Mouse (Mus musculus) hindbrain, postnatal 0 days (tissue): ENCODE measurements around the gene Tmbim1. TPM values are rescaled to one million over a fixed set of nuclear protein-coding genes. Genes with fewer than 3 reads are reported as not detected.
"Not testable (repeated sequence)": the region's sequence is repeated elsewhere in the genome, so short reads cannot be mapped to it uniquely, and the experiment has no call there.

Source experiments
- ATAC-seq: fragments of 200-750 bp; cut with Nextera tagmentation; 2 replicates; pipeline ENCODE4 v1.8.0; 2017; ENCODE audit warnings: mild to moderate bottlenecking, moderate TSS enrichment, moderate library complexity
- DNase-seq: peaks from one replicate; pipeline ENCODE4 v3.0.0-alpha.2; 2015; ENCODE audit warnings: low spot score
- H3K27ac ChIP-seq: fragments of 300-500 bp; sonication (generic); 2 replicates; pipeline ENCODE4 v1.5.1; 2014; ENCODE audit warnings: mild to moderate bottlenecking
- H3K27me3 ChIP-seq: fragments of 300-500 bp; sonication (generic); 2 replicates; pipeline ENCODE4 v1.6.1; 2014; ENCODE audit warnings: low read length, mixed read lengths; ENCODE audit not compliant: insufficient read depth
- H3K36me3 ChIP-seq: fragments of 300-500 bp; sonication (generic); 2 replicates; pipeline ENCODE4 v1.6.1; 2014; ENCODE audit warnings: low read length, mixed read lengths; ENCODE audit not compliant: insufficient read depth
- H3K4me1 ChIP-seq: fragments of 300-500 bp; sonication (generic); 2 replicates; pipeline ENCODE4 v1.6.1; 2014; ENCODE audit warnings: antibody characterized with exemption, low read length, mixed read lengths; ENCODE audit not compliant: insufficient read depth
- H3K4me2 ChIP-seq: fragments of 300-500 bp; sonication (generic); 2 replicates; pipeline ENCODE4 v1.6.1; 2014; ENCODE audit warnings: low read depth, mild to moderate bottlenecking, low read length, moderate library complexity, mixed read lengths
- H3K4me3 ChIP-seq: fragments of 300-500 bp; sonication (generic); 2 replicates; pipeline ENCODE4 v1.5.1; 2014; ENCODE audit warnings: low read length
- H3K9ac ChIP-seq: fragments of 300-500 bp; sonication (generic); replicated peaks from 2 replicates; pipeline ENCODE4 v1.6.1; 2014; ENCODE audit warnings: mild to moderate bottlenecking, low read length, moderate library complexity, mixed read lengths
- H3K9me3 ChIP-seq: fragments of 300-500 bp; sonication (generic); 2 replicates; pipeline ENCODE4 v1.6.1; 2016; ENCODE audit warnings: low read length, mixed read lengths
- CTCF ChIP-seq: IDR thresholded peaks from 2 replicates; pipeline ENCODE4 v1.5.1; 2016; ENCODE audit warnings: antibody characterized with exemption, control low read depth, low read depth
- WGBS: fragments of 180-500 bp; shearing (Covaris S2); extraction: QIAGEN DNeasy Blood & Tissue Kit; methylation state at CpG from one replicate; pipeline ENCODE4 v1.1.7; 2014; 5-methylcytosine and 5-hydroxymethylcytosine counted together
- polyA plus RNA-seq: library from polyadenylated mRNA; unstranded; fragments of >200 nt; fragmentation: Nextera tagmentation; extraction: Ambion mirVana; gene quantifications from 2 replicates; pipeline ENCODE4 v1.2.1, GENCODE M21; 2015
- total RNA-seq: library from RNA; depleted of rRNA; stranded (reverse); fragments of >200 nt; gene quantifications from 2 replicates; pipeline ENCODE4 v1.2.3, GENCODE M21; 2014

The Tmbim1 gene
- total and polyA plus RNA-seq, 2 experiments from 2014 or later: 14.8 to 17.5 TPM

DNA sequence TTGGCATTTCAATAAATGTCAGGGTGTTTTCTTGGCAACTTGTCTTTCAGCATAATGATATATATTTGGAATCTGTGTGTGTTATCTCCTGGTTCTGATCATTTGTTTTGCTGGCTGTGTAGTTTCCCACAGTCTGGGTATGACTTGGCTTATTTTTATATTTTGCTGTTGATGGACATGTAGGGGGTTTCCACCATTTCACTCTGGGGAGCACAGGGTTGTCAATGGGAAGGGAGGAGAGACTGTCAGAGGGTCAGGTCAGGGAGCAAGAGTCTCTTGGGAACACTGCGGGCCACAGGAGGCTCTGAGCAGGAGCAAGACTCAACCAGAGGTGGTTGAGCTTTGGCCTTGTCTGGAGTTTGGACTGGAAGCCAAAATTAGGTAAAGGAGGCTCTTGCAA, 36.9 kb upstream of the Tmbim1 start:
- no peak for DNase-seq
- no peak overlapping the region for H3K4me3 ChIP-seq
- no peak for ATAC-seq
- H3K4me1 ChIP-seq: peaks cover 16% of the 10 kb centered on the region
- WGBS: 89% methylated on average over 1 of the region's 1 CpGs
- H3K9ac ChIP-seq: no peak overlapping the region
- no peaks in the 10 kb centered on the region for H3K27me3 ChIP-seq
- H3K9me3 ChIP-seq: no peaks in the 10 kb centered on the region
- no peak overlapping the region for H3K27ac ChIP-seq
- H3K36me3 ChIP-seq: no peaks in the 10 kb centered on the region
- H3K4me2 ChIP-seq: no peak overlapping the region
- no peak for TF ChIP-seq CTCF

DNA sequence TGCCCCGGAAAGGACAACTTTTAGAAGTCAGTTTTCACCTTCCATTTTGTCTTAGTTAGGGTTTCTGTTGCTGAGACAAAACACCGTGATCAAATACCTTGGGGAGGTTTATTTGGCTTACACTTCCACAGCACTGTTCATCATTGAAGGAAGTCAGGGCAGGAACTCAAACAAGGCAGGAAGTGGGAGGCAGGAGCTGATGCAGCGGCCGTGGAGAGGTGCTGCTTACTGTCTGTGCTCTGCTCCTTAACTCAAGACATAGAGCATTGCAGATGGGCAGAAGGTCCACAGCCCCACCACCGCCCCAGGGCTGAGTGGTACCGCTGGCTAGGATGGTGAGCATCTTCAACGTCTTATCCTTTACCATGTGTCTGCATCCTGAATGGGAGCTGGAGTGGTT, 36.5 kb upstream of the Tmbim1 start:
- no peak overlapping the region for H3K9ac ChIP-seq
- TF ChIP-seq CTCF: no peak
- no peak overlapping the region for H3K27ac ChIP-seq
- 86% methylated on average over 7 of the region's 7 CpGs for WGBS
- no peaks in the 10 kb centered on the region for H3K36me3 ChIP-seq
- no peak overlapping the region for H3K4me3 ChIP-seq
- peaks cover 17% of the 10 kb centered on the region for H3K4me1 ChIP-seq
- H3K9me3 ChIP-seq: no peaks in the 10 kb centered on the region
- no peak for ATAC-seq
- no peak overlapping the region for H3K4me2 ChIP-seq
- no peaks in the 10 kb centered on the region for H3K27me3 ChIP-seq
- no peak for DNase-seq

DNA sequence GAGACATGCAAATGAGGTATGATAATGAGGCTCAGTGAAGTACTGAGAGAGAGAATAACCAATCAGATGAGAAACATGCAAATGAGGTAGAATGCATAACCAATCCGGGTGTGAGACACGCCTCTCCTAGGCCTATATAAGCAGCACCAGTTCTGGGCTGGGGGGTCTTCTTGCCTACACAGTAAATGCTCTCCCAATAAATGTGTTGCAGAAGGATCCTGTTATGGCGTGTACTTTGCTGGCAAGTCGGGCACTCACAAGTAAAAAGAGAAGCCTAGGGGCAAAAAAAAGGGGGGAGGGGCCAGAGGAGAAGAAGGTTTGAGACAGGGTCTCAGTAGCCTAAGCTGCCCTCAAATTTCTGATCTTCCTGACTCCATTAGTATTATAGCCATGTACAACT, 35.6 kb upstream of the Tmbim1 start:
- H3K4me1 ChIP-seq: peaks cover 17% of the 10 kb centered on the region
- not testable (repeated sequence) for ATAC-seq, H3K27me3 ChIP-seq, DNase-seq, H3K4me3 ChIP-seq, H3K9ac ChIP-seq, H3K27ac ChIP-seq, H3K36me3 ChIP-seq, H3K4me2 ChIP-seq, H3K9me3 ChIP-seq
- WGBS: 97% methylated on average over 4 of the region's 4 CpGs

GRCm38 (mm10) chr1:74340361-74340764, 34.9 kb upstream of the Tmbim1 start:
- peaks cover 18% of the 10 kb centered on the region for H3K4me1 ChIP-seq
- no peak for TF ChIP-seq CTCF
- no peaks in the 10 kb centered on the region for H3K9me3 ChIP-seq
- no peaks in the 10 kb centered on the region for H3K27me3 ChIP-seq
- no peak overlapping the region for H3K4me2 ChIP-seq
- H3K9ac ChIP-seq: no peak overlapping the region
- H3K4me3 ChIP-seq: no peak overlapping the region
- 60% methylated on average over 6 of the region's 6 CpGs for WGBS
- no peaks in the 10 kb centered on the region for H3K36me3 ChIP-seq
- H3K27ac ChIP-seq: no peak overlapping the region
- ATAC-seq (peak; percentile 33; the same call in 1 of the 2 replicates), DNase-seq (peak; percentile 66)

- H3K9ac ChIP-seq: no peak overlapping the region
- H3K27ac ChIP-seq: no peak overlapping the region
- H3K4me1 ChIP-seq: peaks cover 23% of the 10 kb centered on the region
- DNase-seq (no peak), ATAC-seq (no peak)
- TF ChIP-seq CTCF: no peak
- no peak overlapping the region for H3K4me2 ChIP-seq
- H3K4me3 ChIP-seq: no peak overlapping the region
- H3K27me3 ChIP-seq: no peaks in the 10 kb centered on the region
- H3K36me3 ChIP-seq: no peaks in the 10 kb centered on the region
- H3K9me3 ChIP-seq: no peaks in the 10 kb centered on the region
- 86% methylated on average over 9 of the region's 9 CpGs for WGBS
Observed at GRCm38 (mm10) chr1:74339917-74340316, 34.5 kb upstream of the Tmbim1 start.

DNA sequence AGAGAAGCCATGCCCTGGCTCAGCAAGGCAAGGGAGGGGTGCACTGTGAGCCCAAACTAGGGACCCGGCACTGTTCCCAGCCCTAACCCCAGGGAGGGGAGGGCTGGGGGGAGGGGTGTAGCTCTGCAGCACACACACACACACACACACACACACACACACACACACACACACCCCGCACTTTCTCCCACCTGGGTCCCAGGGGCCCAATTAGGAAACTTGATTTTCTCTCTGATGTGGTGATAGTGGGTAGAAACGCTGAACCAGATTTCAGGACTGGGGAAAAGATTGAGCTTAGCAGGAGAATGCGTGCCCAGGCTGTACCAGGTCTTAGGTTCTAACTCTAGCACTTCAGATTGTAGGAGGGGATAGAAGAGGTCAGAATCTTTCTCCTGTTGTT, 33.2 kb upstream of the Tmbim1 start:
- H3K27me3 ChIP-seq: no peaks in the 10 kb centered on the region
- no peak overlapping the region for H3K4me2 ChIP-seq
- peaks cover 24% of the 10 kb centered on the region for H3K4me1 ChIP-seq
- no peaks in the 10 kb centered on the region for H3K36me3 ChIP-seq
- no peak for ATAC-seq
- no peak for TF ChIP-seq CTCF
- no peak overlapping the region for H3K9ac ChIP-seq
- 81% methylated on average over 3 of the region's 4 CpGs for WGBS
- no peak overlapping the region for H3K27ac ChIP-seq
- no peak overlapping the region for H3K4me3 ChIP-seq
- no peaks in the 10 kb centered on the region for H3K9me3 ChIP-seq
- no peak for DNase-seq

- DNase-seq (no peak), ATAC-seq (peak; percentile 9; the same call in 1 of the 2 replicates)
- TF ChIP-seq CTCF: no peak
- no peak overlapping the region for H3K4me2 ChIP-seq
- no peak overlapping the region for H3K27ac ChIP-seq
- H3K27me3 ChIP-seq: no peaks in the 10 kb centered on the region
- 85% methylated on average over 4 of the region's 5 CpGs for WGBS
- H3K4me3 ChIP-seq: no peak overlapping the region
- no peaks in the 10 kb centered on the region for H3K36me3 ChIP-seq
- peaks cover 24% of the 10 kb centered on the region for H3K4me1 ChIP-seq
- H3K9me3 ChIP-seq: no peaks in the 10 kb centered on the region
- H3K9ac ChIP-seq: no peak overlapping the region
Observed at GRCm38 (mm10) chr1:74338013-74338412, 32.6 kb upstream of the Tmbim1 start.
